In the genomic region with DNA sequence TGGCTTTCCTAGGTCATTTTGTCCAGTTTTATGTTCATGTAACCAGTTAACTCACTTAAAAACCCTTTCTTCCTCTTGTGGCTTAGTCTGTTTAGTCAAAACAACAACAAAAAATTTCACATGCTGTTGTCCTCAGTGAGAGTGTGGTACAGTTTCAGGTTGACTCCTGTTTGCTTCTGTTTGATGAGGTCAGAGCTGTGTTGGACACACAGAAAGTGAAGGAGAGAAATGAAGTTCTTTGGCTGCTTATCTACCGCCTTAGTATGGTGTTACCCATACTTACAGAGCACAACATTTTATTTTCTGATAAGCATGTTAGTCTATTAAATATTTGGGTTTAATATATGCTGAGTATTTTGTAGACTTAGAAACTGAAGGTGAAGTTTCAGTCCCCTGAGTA, we compare ENCODE assay signal across 15 mouse cellular contexts.
"Had no signal": no experiment of that assay in that cellular context is flagged by ENCODE, and none has a peak within 500 bp of the region (broad histone marks: within the 10 kb centered on the region; RNA-seq: fewer than 3 reads in every experiment).

No protein-coding gene starts in this region.

- H3K36me3 ChIP-seq: neural tube, embryonic 13.5 days had no signal

- H3K9ac ChIP-seq: limb, embryonic 13.5 days; liver, embryonic 15.5 days; midbrain, embryonic 12.5 days; neural tube, embryonic 13.5 days had no signal

- ATAC-seq: intestine, embryonic 16.5 days; midbrain, embryonic 16.5 days had no signal

- H3K27ac ChIP-seq: limb, embryonic 13.5 days; liver, embryonic 15.5 days; midbrain, embryonic 12.5 days; neural tube, embryonic 13.5 days; stomach, postnatal 0 days had no signal

- H3K4me2 ChIP-seq: limb, embryonic 13.5 days; midbrain, embryonic 12.5 days; neural tube, embryonic 13.5 days had no signal

- DNase-seq: kidney, adult 8-10 months; kidney, postnatal 36 days; left cerebral cortex, postnatal 4 days; lung, postnatal 36 days; retina, postnatal 1 day; right cerebral cortex, postnatal 4 days; spleen, adult 18-20 months; thymus, postnatal 4 days had no signal

- H3K4me3 ChIP-seq: limb, embryonic 13.5 days; liver, embryonic 15.5 days; midbrain, embryonic 12.5 days; neural tube, embryonic 13.5 days had no signal

- H3K27me3 ChIP-seq: limb, embryonic 13.5 days; liver, embryonic 15.5 days; midbrain, embryonic 12.5 days; neural tube, embryonic 13.5 days had no signal

- H3K9me3 ChIP-seq: limb, embryonic 13.5 days; liver, embryonic 15.5 days; midbrain, embryonic 12.5 days; neural tube, embryonic 13.5 days had no signal
